Mouse (Mus musculus): Measurements from ENCODE around the gene Btbd17.

The Btbd17 gene

DNA sequence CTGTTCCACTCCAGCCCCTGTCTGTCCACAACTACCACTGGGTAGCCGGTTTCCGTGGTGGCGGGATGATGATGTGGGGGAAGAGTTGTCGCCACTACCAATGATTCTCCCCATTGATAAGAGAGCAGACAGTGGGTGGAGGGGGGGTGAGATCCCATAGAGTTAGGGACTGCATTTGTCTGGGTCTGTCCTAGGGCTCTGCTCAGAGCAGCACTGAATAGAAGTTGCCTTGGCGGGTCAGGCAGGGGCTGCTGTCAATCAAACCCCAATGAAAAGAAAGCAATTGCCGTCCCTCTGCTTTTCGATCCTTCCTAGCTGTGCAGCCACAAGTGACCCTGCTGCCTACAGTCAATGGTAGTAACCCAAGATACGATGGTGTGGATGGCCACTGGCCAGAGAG is 8.2 kb upstream of the Btbd17 start:
- DNase-seq (ENCODE audit: low spot score in 2 of 2), result no peak

DNA sequence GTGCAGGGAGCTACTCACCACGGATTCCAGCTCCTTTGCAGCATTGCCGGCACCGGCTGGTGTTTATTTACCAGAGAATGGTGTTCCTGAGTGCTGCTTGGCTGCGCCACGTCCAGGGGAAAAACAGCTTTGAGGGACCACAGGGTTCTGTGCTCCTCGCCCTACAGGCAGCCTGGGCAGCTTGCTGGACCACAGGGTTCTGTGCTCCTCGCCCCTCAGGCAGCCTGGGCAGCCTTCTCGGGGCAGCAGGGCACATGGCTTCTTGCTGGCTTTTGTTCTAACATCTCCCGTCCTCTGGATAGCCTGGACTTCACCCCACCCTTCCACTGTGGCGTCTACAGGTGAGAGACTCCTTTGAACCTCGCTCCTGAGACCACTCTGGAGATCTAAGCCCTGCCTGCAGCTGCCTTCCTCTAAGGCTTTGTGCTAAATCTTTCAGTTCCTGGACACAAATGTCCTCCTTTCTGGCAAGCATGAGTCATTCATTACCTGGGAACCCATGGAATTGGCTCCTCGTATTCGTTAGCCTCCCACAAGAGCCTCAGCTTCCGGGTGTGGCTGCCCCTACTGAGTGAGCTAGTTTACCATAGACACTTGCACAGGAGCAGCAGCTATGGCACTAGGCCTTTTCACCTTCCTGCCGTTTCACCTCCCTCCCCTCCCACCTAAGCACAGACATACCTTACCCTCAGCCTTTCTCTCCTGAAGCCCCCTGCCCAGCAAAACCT is 7.0 kb upstream of the Btbd17 start:
- no peak for DNase-seq (ENCODE audit: low spot score in 2 of 2)

DNA sequence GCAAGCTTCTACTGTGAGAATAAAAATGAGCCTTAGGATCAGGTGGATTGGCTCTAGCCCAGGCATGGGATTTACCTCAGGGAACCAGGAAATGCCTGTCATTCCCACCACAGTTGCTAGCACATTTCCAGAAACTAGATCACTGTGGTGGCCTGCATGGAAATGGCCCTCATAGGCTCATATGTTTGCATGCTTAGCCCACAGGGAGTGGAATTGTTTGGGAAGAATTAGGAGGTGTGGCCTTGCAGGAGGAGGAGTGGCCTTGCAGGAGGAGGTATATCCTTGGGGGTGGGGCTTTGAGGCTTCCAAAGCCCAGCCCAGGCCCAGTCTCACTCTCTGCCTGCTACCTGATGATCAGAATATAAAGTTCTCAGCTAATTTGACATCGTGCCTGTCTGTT is 6.2 kb upstream of the Btbd17 start:
- no peak for DNase-seq (ENCODE audit: low spot score in 2 of 2)

DNA sequence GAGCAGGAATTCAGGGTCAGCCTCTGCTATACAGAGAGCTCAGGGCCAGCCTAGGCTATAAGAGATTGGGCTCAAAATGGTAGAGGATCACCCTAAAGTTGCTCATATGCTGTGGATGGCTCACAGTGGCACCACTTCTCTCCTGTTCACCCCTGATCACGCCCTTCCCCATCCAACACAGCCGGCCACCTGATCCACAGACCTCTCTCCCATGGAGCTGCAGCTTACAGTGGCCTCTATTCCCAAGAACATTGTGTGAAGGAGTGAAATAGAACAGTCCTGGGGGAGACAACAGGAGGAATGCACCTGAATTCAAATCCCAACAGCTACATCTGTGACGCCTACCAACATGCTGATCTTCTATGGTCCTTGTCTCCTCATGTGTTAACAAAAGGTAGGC is 2.9 kb upstream of the Btbd17 start, which contains the start of gene Gpr142:
Gene Gpr142, plus strand, starts transcription at position 301 of the 400 bp plus-strand sequence.
- no peak for DNase-seq (ENCODE audit: low spot score in 2 of 2)

DNA sequence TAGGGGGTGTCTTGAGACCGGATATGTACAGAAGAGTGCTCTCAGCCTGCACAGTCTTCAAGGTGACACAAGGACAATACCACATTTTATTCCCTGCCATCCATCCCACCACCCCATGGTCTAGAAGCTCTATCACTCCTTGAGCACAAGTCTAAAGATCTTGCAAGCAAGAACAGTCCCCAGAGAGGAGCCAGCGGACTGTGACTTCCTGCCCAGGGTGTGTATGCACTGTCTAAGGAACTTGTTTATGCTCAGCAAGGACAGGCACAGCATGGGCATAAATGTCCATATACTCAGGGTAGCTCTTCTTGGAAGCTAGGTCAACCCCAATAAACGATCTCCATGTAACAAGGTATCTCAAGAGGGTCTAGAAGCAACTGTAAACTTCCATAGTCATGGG is 2.2 kb upstream of the Btbd17 start:
- DNase-seq (ENCODE audit: low spot score in 2 of 2), result no peak

DNA sequence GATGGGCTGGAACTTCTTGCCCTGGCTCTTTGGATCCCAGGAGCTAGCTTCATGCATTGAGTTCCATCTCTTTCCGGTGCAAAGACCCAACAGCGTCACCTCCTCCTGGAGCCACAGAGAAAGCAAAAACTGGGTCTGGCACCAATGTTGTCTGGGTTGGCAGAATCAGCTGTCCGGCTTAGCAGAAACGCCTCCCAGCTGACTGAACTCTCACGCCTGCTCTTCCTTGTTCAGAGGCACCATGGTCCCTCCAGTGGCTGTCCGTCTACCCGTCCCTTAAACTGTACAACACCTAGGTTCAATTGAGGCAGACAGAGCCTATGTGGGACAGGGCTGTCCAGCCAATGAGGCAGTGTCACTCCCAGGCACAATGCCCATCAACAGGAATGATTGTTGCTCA is 1.4 kb upstream of the Btbd17 start:
- no peak for DNase-seq (ENCODE audit: low spot score in 2 of 2)

DNA sequence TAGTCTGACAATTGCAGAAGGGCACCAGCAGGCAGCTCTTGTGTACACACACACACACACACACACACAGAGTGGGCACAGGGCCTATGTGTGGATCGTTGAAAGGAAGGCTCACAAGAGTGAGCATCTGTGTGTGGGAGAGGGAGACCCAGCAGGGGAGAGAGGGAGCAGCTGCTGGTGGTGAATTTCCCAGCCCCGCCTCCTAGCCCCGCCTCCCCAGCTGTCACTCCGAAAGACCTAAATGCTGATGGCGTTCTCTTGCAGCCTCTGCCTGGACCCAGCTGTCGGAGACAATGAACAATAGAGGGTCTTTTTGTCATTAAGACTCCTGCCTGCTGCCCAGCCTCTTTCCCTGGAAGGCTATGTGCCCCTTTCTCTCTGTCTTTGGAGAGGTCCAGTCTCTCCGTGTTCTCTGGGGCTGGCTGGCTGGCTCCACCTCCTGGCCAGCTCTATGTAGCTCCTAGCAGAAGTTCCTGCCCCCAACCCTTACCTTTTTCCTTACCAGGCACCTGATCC is 456 bp downstream of the Btbd17 start:
- peak in 1 of 2 experiments; percentile 55 for DNase-seq (ENCODE audit: low spot score in 2 of 2)

DNA sequence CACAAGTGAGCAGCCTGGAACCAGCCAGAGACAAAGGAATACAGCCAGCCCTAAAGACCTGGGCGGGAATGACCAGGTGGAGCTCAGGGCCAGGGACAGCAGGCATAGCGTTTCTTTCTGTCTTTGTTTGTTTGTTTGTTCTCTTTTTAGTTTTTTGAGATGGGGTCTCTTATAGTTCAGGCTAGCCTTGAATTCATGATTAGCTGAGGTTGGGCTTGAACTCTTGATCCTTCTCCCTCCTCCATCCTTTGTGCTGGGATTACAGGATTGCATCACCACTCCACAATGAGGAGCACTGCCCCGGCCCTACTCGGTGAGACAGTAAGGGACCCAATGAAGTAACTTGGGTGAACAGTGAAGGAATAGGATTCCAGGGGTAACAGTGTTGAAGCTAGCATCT is 1.1 kb downstream of the Btbd17 start:
- DNase-seq (ENCODE audit: low spot score in 2 of 2), result no peak

DNA sequence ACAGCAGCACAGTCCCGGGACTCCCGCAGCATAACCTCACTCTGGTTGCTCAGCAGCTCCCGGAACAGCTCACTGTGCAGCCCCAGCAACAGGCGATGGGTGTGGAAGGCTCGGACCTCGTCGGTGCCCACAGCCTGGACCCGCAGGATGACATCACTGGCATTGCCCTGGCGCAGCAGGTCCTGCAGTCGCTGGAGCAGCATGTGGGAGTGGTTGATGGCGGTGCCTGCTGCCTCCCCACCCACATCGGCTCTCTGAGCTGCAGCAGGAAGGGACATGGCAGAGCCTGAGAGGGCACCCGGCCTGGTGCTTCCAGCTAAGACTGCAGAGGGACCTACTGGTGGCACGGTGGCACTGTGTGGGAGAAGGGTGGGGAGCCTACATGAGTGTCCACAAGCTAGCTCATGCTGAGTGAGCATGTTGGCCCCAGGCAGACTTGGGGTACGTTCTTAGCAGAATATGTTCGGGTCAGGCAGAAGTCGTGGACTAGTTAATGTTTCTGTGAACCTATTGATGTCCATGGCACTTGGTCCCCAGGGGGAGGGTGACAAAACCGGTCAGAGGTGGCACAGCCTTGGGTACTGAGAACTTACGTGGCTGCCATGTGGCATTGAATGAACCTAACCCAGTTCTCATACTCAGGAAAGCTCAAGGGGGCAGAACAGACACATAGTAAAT is 1.7 kb downstream of the Btbd17 start:
- DNase-seq (ENCODE audit: low spot score in 2 of 2), result no peak

DNA sequence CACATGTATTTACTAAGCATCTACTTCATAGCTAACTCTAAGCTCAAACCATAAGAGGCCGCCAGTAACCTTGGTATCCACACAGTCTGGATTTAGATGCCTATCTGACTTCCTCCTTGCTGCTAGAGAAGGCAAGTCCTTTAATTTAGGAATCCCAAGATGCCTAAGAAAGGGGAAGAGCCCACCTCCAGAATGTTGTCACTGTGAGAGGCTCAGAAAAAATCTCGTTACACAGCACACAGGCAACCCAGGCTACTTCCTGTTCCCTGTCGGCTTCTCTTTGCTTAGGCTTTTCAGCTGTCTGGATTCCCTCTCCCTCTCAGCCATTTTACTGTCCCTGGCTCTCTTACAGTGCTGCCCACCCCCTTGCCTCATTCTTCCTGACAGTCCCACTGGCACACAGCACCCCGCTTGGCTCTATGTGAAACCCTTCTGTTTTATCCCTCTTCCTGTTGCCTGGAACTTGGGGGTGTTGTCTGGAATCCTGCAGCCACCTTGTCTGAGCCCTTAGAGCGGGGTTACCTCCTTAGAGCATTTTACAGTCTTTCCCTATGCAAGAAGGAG is 2.7 kb downstream of the Btbd17 start:
- DNase-seq (ENCODE audit: low spot score in 2 of 2), result no peak

DNA sequence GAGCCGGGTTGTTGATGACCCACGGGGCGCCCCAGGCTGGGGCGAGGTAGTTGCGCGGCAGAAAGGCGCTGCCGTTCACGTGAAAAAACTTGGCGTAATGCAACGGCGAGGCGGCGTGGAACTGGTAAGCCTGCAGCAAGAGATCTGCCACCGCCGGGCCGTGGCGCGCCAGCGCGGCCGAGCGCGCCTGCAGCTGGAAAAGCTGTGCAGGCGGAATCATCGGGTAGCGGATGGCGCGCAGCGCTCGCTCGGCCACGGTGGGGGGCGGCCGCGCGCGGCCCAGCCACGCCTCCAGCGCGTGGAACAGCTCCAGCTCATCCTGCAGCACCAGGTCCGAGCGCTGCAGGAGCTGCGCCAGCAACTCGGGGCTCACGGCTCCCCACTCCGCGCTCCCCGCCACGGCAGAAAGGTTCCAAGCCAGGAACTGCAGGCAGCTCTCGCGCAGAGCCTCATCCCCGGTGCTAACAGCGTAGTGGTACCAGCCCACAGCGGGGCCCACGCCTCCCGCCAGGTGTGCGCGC is 3.8 kb downstream of the Btbd17 start:
- no peak for DNase-seq (ENCODE audit: low spot score in 2 of 2)

DNA sequence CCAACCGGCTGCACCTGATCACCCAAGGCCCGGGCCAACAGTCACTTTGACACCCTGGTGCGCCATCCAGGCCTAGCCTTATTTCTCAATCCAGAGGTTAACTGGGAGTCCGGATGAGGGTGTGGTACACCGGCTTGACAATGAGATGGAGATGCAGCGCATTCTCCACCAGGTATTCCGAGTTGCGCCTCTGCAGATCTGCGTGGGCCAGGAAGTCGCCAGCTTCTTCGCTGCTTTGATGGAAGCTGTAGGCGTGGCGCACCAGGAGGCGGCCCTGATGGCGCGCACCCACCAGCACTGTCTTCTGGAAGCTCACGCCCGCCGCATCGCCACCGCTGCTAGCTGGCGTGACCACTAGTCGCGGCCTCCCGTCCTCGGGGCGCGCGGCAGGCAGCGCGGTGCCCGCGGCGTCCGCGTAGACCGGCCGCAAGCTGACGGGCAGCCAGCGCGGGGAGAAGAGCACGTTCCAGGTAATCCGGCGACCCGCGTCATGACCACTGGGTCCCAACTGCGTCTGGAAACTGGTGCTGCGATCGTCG is 4.3 kb downstream of the Btbd17 start:
- no peak for DNase-seq (ENCODE audit: low spot score in 2 of 2)

DNA sequence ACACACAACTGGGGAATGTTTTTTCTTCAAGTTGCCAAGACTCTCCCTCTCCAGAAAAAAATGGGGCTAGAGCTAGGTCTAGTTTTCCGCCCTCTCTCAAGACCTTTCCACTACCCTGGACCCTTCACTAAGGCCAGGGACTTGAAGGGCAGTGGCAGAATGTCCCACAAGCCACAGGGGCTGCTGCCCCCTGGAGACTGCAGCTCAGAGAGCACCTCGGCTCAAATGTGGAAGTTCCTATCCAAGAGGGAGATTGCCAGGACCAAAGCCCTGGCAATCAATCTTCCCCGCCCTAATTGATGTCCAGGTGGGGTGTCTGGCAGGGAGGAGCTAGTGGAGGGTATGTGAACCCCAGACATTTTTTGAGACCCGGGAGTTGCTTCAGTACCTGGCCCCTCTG is 4.9 kb downstream of the Btbd17 start:
- no peak for DNase-seq (ENCODE audit: low spot score in 2 of 2)

DNA sequence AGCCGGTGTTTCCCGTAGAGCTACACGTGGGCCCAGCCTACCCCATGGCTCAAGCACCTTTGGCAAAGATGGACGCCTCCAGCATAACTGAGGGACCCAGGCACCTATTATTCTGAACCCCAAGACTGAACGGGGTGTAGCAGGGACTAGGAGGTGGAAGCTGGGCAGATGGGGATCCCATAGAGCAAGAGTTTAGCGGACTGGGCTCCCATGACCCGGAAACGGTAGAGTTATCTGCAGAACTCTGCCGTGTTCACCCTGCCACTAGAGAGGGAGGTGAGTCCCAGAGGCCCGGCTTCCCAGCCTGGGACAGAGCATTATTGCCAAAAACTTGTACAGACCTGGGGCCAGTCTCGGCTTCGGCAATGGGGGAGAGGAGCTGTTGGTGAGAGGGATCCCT is 5.6 kb downstream of the Btbd17 start:
- DNase-seq (ENCODE audit: low spot score in 2 of 2), result no peak

DNA sequence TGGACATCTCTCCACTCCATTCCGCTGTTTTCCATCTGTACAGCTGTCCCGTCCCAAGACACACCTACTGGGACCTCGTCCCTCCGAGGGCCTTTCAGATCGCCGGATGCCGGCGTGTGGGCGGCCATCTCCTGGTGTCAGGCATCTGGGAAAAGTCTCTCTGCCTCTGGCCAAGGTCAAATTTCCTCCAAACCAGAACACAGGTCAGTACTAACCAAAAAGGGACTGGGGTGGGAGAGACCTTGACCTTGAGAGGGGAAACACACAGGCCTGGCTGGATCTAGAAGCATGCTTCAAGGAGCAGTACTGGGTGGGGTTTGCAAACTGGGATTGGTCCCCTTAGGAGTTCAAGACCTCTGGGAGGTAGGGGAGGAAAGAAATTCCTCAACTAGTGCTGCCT is 6.0 kb downstream of the Btbd17 start:
- DNase-seq (ENCODE audit: low spot score in 2 of 2), result no peak

DNA sequence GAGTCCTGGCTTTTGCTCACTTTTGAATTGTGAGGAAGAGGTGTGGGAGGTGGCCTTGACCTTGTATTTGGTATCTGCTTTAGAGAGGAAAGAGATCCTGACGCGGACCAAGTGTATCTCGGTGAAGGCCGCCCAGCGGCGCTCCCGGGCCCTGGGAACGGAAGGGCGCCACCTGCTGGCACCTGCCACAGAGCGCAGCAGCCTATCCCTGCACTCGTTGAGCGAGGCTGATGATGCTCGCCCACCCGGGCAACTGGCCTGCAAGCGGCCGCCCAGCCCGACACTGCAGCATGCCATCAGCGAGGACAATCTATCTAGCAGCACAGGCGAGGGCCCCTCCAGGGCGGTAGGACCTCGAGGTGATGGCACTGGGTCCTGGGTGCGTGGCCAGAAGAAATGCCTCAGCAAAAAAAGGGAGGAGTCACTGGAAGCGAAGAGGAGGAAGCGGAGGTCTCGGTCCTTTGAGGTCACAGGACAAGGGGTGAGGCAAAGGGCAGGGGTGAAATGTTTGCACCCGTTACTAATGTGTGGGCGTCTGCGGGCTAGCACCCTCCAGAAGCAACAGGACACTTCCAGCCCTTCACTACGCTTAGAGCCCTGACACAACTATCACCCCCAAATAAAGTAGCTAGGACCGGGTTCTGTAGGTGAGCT is 6.6 kb downstream of the Btbd17 start:
- DNase-seq (ENCODE audit: low spot score in 2 of 2), result peak; percentile 62 to 85

DNA sequence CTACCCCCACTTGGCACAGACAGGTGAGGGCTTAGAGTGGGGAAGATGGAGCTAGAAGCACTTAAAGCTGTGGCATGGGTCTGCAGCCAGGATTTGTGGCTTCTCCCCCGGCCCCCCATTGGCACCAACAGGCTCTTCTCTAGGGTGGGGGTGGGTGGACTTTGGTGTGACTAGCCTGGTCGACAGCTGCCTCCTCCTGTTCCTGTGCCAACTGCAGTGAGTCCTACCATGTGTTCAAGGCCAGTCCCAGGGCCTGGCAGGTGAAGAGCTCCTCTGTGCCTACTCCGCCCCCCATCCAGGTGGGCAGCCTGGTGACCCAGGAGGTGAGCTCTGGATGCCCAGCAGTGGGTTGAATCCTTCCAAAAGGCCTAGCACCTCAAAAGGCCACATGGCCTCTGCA is 8.1 kb downstream of the Btbd17 start:
- no peak for DNase-seq (ENCODE audit: low spot score in 2 of 2)

DNA sequence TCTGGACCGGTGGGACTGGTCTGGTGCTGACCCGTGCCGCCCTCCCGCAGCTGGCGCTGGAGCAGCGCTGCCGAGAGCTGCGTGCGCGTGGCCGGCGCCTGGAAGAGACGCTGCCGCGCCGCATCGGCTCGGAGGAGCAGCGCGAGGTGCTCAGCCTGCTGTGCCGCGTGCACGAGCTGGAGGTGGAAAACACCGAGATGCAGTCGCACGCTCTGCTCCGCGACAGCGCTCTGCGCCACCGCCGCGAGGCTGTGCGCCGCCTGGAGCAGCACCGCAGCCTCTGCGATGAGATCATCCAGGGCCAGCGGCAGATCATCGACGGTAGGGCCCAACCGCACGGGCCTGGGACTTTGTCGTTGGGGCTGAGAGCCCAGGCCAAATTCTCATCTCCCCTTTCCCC is 9.4 kb downstream of the Btbd17 start:
- no peak for DNase-seq (ENCODE audit: low spot score in 2 of 2)

DNA sequence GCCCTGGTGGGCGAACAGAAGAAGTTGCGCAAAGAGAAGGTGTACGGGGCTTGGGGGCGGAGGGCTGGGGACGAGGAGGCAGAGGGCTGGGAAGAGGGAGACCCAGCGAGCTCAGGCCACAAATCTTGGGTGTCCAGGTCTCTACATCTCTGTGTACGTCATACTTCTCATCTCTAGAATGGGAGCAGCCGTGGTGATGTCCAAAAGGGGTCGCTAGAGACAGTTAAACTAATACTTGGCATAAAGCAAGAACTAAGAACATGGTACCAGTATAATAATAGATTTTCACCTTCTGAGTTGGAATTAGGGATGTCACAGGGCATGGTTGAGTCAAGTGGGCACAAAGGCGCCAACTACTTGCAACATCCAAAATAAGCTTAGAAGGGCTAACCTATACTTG is 9.9 kb downstream of the Btbd17 start:
- no peak for DNase-seq (ENCODE audit: low spot score in 2 of 2)

DNA sequence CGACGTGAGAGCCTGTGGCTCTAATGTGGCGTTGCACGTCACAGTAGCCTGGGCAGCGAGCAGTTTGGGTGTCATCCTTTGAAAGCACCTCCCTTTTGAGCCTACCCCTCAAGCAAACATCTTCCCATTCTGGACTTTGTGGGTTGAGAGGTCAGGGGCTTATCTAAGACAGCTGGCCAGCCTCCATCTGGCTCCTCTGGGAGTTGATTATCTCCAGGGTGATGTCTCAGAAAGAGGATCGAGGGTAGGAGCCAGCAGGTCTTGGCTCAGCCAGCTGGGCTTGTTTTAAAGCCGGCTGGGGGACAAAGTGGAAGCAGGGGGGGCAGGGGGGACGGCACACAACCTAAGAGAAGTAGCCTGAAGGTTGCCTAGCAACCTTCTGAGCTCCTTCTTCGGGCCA is 15.7 kb downstream of the Btbd17 start:
- no peak for DNase-seq (ENCODE audit: low spot score in 2 of 2)

DNA sequence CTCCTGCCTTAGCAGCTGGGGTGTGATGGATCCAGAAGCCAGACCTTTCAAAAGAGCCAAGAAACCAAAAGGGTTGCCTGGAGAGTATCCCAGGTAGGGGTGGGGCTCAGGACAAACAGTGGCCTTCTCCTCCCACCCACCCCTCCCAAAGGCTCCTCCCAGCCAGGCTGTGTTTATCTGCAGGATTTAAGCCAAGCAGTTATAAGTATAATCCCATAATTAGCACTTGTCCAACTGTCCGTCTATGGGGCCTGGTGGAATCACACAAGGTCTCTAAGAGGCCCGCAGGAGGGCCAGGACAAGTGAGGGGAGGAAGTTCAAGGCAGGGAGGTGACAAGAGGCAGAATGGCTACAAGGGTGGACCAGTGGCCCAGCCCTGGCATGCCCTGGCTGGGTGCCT is 23.8 kb downstream of the Btbd17 start:
- no peak for DNase-seq (ENCODE audit: low spot score in 2 of 2)

DNA sequence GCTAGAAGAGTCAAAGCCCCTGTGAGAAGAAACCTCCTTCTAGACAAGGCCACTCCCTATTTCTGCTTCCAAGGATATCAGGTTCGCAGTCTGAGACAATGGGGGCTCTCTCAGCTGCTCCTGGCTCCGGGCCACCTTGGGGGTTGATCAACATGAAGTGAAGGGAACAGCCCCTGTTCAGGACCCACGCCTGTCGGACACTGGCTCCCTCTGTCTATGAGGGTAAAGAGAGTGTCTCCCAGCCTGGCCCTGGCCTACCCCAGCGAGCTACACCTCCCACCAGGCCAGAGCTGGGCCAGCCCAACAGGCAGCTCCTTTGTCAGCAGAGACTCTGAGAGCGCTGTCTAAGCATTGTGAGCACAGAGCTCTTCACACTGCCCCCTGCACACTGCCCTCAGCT is 25.8 kb downstream of the Btbd17 start:
- DNase-seq (ENCODE audit: low spot score in 2 of 2), result no peak
